Mouse (Mus musculus) cerebellum, adult 2 months (tissue): ENCODE data around the gene Ccpg1os. TPM values are rescaled to one million over a fixed set of nuclear protein-coding genes. Genes with fewer than 3 reads are reported as not detected.

ENCODE experiments used
- DNase-seq, 2 experiments: peaks; one replicate each; pipeline ENCODE4 v3.0.0; 2021
- H3K27ac ChIP-seq: fragments of 200-500 bp; 2 replicates; pipeline ENCODE4 v1.5.1; 2012; ENCODE audit warnings: low read length, control low read depth, inconsistent platforms; ENCODE audit not compliant: insufficient read depth
- H3K27me3 ChIP-seq: fragments of 200-500 bp; 2 replicates; pipeline ENCODE4 v1.6.1; 2012; ENCODE audit warnings: inconsistent platforms, mild to moderate bottlenecking, low read length, moderate library complexity; ENCODE audit not compliant: control insufficient read depth, insufficient read depth
- H3K4me1 ChIP-seq: fragments of 200-500 bp; 2 replicates; pipeline ENCODE4 v1.6.1; 2011; ENCODE audit warnings: low read length; ENCODE audit not compliant: control insufficient read depth, insufficient read depth
- H3K4me3 ChIP-seq: fragments of 200-500 bp; replicated peaks from 2 replicates; pipeline ENCODE3; 2011; ENCODE audit warnings: mild to moderate bottlenecking, low read depth, low read length, control low read depth; ENCODE audit not compliant: insufficient read depth
- CTCF ChIP-seq: fragments of 200-500 bp; IDR thresholded peaks from 2 replicates; pipeline ENCODE4 v1.5.1; 2011; ENCODE audit warnings: low read depth, mild to moderate bottlenecking, control low read depth, low read length, moderate library complexity, borderline replicate concordance; ENCODE audit not compliant: insufficient read depth
- POLR2A ChIP-seq: fragments of 200-500 bp; IDR thresholded peaks from 2 replicates; pipeline ENCODE4 v1.6.1; 2011; ENCODE audit warnings: low read length, control low read depth, borderline replicate concordance; ENCODE audit not compliant: insufficient read depth
- WGBS: fragments of 180-500 bp; shearing (Covaris S2); methylation state at CpG from one replicate; pipeline ENCODE4 v1.1.7; 2018; 5-methylcytosine and 5-hydroxymethylcytosine counted together
- polyA plus RNA-seq: library from polyadenylated mRNA; depleted of rRNA; stranded (reverse); fragments of >200 nt; gene quantifications from 2 replicates; pipeline ENCODE4 v1.2.3, GENCODE M21; 2012

Gene Ccpg1os
- polyA plus RNA-seq, 1 experiment: 14.6 TPM

- TF ChIP-seq POLR2A: no peak
- Histone ChIP-seq H3K27ac (no peak overlapping the region), H3K27me3 (no peaks in the 10 kb centered on the region), H3K4me3 (no peak overlapping the region), H3K4me1 (no peaks in the 10 kb centered on the region)
- no peak for DNase-seq
- WGBS: 89% methylated on average over 1 of the region's 1 CpGs
These were observed 9.9 kb downstream of the Ccpg1os start for GRCm38 (mm10) chr9:72975242-72975641.

DNA sequence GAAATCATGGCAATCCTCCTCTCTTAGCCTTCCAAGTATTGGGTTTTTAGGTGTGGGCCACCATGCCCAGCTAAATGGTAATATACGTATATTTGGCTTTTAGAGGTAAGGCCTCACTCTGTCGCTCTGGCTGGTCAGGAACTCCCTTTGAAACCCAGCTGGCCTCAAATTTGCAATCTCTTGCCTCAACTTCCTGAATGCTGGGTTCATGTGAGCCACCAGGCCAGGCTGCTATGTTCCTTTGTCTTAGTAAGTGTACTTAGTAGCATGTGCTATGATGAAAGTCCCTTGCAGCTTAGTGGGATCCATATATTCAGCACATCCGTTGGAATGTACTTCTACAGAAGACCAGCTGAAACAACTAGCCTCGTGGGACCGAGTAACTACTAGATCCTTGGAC, 10.4 kb downstream of the Ccpg1os start:
- Histone ChIP-seq H3K4me3 (no peak overlapping the region), H3K4me1 (no peaks in the 10 kb centered on the region), H3K27me3 (no peaks in the 10 kb centered on the region), H3K27ac (no peak overlapping the region)
- TF ChIP-seq POLR2A: no peak
- no peak for TF ChIP-seq CTCF
- WGBS: 88% methylated on average over 5 of the region's 5 CpGs
- DNase-seq: no peak

DNA sequence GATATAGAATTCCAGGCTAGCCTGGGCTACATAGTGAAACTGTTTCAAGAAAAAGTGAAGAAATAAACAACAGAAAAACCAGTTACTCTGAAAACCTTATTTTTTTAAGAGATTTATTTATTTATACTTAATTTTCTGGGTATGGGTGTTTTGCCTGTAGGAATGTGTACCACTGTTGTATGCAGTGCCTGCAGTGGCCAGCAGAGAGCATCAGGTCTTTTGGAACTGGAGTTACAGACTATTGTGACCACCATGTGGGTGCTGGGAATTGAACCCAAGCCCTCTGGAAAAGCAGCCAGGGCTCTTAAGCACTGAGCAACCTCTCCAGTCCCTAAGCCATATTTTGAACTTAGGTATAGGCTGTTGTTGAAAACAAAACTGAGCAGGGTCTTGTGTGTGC, 12.2 kb downstream of the Ccpg1os start:
- DNase-seq: no peak
- no peak overlapping the region for H3K27ac ChIP-seq
- no peaks in the 10 kb centered on the region for H3K27me3 ChIP-seq
- peaks cover 2% of the 10 kb centered on the region; the same call in 1 of the 2 replicates for H3K4me1 ChIP-seq
- TF ChIP-seq CTCF (no peak), POLR2A (no peak)
- H3K4me3 ChIP-seq: no peak overlapping the region

DNA sequence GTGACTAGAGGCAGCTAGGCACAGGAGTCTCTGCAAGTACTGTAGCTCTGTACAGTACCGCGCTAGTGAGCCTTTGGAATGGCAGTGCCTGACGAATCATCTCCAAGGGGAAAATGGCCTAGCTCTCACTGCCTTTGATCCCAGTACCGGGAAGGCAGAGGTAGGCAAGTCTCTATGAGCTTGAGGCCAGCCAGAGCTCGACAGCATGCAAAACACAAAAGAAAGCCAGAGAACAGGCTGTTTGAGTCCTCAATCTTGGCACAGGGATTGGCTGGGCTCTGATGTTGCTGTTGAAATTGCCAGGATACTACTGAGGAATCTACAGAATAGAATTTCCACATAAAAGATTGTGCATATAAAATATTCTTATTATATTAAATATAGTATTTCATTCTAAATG, 12.7 kb downstream of the Ccpg1os start:
- H3K4me3 ChIP-seq: no peak overlapping the region
- no peak overlapping the region for H3K27ac ChIP-seq
- WGBS: 72% methylated on average over 5 of the region's 5 CpGs
- peaks cover 2% of the 10 kb centered on the region; the same call in 1 of the 2 replicates for H3K4me1 ChIP-seq
- no peak for TF ChIP-seq POLR2A
- no peak for TF ChIP-seq CTCF
- no peak for DNase-seq
- no peaks in the 10 kb centered on the region for H3K27me3 ChIP-seq

- Histone ChIP-seq H3K27me3 (no peaks in the 10 kb centered on the region), H3K4me1 (peaks cover 2% of the 10 kb centered on the region; the same call in 1 of the 2 replicates), H3K4me3 (no peak overlapping the region), H3K27ac (no peak overlapping the region)
- 85% methylated on average over 7 of the region's 7 CpGs for WGBS
- no peak for TF ChIP-seq CTCF
- TF ChIP-seq POLR2A: no peak
- DNase-seq: no peak
These were observed 15.3 kb downstream of the Ccpg1os start for GRCm38 (mm10) chr9:72969874-72970273.

GRCm38 (mm10) chr9:72968349-72969061, 16.7 kb downstream of the Ccpg1os start:
- H3K27me3 ChIP-seq: no peaks in the 10 kb centered on the region
- peaks cover 2% of the 10 kb centered on the region; the same call in 1 of the 2 replicates for H3K4me1 ChIP-seq
- no peak overlapping the region for H3K4me3 ChIP-seq
- WGBS: 11% methylated on average over 11 of the region's 11 CpGs
- TF ChIP-seq CTCF (peak; percentile 61; the same call in 1 of the 2 replicates), POLR2A (no peak)
- H3K27ac ChIP-seq: no peak overlapping the region
- DNase-seq: peak; percentile 57 to 67

DNA sequence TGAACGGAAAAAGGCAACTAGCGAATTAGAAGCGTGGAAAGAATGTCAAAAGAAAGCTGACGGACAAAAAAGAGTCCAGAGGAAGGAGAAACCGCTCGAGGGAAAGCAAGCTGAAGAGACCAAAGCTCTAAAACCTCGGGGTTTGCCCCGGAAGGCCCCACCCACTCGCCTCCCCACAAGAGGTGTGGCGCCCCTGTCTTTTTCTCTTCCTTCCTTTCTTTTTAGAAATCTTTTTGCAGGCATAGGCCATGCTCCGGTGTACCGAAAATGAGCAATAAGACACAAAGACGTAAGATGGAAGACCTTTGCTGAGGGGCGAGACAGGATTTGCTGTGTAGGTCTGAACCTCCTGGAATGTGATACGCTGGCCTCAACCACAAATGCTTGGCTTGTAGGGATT, 23.2 kb downstream of the Ccpg1os start:
- Histone ChIP-seq H3K4me3 (no peak overlapping the region), H3K27me3 (no peaks in the 10 kb centered on the region), H3K4me1 (no peaks in the 10 kb centered on the region), H3K27ac (no peak overlapping the region)
- DNase-seq: no peak
- WGBS: 81% methylated on average over 15 of the region's 15 CpGs
- TF ChIP-seq POLR2A (no peak), CTCF (no peak)

GRCm38 (mm10) chr9:72961346-72961745, 23.8 kb downstream of the Ccpg1os start:
- H3K4me1 ChIP-seq: no peaks in the 10 kb centered on the region
- no peaks in the 10 kb centered on the region for H3K27me3 ChIP-seq
- H3K4me3 ChIP-seq: no peak overlapping the region
- DNase-seq: no peak
- no peak overlapping the region for H3K27ac ChIP-seq
- 79% methylated on average over 8 of the region's 8 CpGs for WGBS
- TF ChIP-seq POLR2A (no peak), CTCF (no peak)
